Mouse (Mus musculus) left cerebral cortex, postnatal 25 days (tissue): Measurements from ENCODE around the gene Olfr432. TPM values are rescaled to one million over a fixed set of nuclear protein-coding genes. Genes with fewer than 3 reads are reported as not detected.
A peak's percentile ranks its signal among the peaks of the same experiment; 100 is the strongest.
"Not testable (repeated sequence)": the region's sequence is repeated elsewhere in the genome, so short reads cannot be mapped to it uniquely, and the experiment has no call there.

Experiments used
- DNase-seq, 2 experiments: peaks; one replicate each; pipeline ENCODE4 v3.0.0; 2022; ENCODE audit warnings: low spot score in 2 of 2, mixed read lengths in 1 of 2
- intact Hi-C: fragments of 180-260 bp; cut with DNase I; formaldehyde crosslinking; loops from one replicate; pipeline ENCODE4 v1.15.1; 2025
- total RNA-seq, 2 experiments: library from RNA; stranded (reverse); gene quantifications; 2 replicates each; pipeline ENCODE4 v1.2.3; 2021

Gene Olfr432
- not detected for total RNA-seq

DNA sequence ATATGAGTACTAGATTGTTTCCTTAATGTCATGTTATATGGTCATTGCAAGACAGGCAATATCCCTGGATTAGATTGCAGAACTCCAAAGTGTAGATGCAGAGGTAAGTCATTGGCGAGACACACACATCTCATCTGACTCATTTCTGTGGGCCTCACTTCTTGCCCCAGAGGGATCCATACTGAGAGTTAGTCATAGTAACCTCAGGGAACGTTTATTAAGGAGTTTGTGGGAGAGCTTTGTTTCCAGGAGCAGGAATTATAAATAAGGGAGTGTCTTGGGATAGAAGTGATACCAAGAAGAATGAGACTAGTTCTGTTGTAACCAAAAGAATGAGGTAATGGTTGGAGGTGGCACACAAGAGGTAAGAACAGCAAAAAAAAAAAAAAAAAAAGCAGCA is at the start of gene Olfr432:
TSS of gene Olfr432 (plus strand) at position 313 of the 400 bp plus-strand sequence.
- intact Hi-C loops = no loop called here
- DNase-seq = no peak

DNA sequence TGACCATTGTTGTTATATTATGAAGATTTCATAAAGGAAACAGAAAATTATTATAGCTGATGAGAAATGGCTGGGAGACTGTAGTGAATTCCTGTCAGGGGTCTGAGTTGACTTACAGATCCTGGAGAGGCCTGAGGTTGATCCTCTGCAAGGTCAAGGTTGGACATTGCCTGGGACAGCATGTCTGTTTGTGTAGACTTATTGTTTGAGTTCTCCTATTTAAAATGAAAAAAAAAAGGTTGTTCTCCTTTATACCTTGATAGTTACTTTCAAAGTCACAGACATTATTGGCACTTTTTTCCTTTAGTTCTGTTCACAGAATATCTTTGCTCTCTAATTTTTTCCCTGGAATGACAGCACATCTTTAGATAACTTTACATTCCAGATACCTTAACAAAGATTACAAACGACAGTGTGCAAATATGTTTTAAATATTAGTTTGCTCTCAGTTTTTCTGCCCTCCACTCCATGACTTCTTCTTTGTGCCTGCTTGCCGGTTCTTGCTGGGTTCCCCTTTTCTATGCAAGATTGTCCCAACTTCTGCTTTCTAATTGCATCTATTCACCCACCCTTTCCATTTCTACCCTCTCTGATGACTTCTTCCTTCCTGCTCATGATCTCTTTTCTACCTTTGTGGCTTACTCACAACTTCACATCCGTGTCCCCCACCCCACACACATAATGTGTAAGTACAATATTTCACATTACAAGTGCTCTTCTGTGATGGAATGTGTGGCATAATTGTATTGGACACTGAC is 44.5 kb upstream of the Olfr432 start:
- DNase-seq, intact Hi-C loops: not testable (repeated sequence)

DNA sequence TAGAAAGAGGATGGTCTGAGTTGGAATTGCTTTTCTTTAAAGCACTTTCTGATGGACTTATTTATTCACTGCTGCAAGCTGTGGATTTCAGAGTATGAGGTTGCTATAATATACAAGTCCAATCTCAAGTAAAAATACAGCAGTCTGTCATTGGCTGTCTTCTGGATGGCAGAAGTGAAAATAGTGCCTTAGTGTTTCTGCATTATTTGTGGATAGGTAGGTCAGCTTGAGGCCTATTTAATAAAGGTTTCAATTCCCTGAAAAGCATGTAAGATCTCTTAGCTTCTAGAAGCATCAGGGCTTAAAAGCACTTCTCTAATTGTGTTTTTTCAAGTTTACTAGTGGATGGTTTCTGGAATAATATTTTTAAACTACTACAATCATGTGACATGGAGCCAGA is 42.0 kb upstream of the Olfr432 start:
- DNase-seq, intact Hi-C loops: not testable (repeated sequence)

DNA sequence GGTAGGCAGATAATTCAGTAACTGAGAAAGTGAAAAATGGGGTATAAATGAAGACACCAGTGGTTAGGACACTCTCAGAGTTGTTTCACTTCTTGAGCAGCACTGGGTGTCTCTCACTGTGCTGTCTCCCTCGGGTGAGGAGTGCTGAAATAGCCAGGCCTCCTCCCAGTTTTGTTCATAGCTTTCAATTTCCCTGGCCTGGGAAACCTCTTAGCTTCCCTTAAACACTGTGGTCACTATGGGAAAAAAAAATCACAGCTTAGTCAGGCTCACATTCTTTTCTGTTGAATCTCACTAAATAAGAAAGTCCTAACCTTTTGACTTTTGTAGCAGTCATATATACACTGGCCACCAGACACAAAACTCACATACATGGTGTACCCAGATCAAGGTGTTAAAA is 17.3 kb upstream of the Olfr432 start, which contains the start of gene Ifi205:
TSS of gene Ifi205 (minus strand) at position 113 of the 400 bp plus-strand sequence.
- DNase-seq = no peak
- intact Hi-C loops = no loop called here

DNA sequence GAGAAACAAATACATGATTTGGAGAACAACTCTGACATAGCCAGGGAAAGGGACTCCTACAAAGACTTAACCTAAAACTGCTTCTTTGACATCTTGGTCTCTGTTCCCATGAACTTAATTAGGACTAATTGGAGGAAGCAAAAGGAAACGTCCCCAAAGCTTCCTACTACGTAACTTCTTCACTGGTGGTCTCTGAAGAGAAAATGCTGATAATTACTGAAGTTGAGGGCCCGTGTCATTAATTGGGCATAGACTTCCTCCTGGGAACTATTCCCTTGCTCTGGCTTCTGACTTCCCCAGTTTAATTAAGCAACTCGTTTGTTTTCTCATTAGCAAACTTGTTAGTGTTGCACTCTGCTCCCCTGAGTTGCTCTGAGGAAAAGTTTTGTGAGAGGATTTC is 13.2 kb upstream of the Olfr432 start:
- intact Hi-C loops = no loop called here
- no peak for DNase-seq

DNA sequence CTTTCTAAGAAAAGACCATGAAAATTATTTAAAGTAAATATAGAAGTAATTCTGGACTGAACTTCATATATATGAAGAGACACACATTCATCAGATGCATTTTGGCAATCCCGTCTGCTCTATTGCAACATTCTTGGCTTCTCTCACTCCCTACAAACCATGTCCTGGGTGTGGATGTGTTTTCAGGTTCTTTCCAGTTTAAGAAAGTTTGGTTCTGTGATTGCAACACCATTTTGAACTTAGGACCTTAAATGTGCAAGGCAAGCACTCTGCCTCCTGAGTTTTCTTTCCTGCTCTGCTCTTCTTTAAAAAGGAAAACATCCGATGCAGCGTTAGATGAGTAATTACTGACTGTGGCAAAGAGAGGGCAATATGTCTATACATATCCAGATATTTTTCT is 10.5 kb upstream of the Olfr432 start:
- no peak for DNase-seq
- intact Hi-C loops = no loop called here

DNA sequence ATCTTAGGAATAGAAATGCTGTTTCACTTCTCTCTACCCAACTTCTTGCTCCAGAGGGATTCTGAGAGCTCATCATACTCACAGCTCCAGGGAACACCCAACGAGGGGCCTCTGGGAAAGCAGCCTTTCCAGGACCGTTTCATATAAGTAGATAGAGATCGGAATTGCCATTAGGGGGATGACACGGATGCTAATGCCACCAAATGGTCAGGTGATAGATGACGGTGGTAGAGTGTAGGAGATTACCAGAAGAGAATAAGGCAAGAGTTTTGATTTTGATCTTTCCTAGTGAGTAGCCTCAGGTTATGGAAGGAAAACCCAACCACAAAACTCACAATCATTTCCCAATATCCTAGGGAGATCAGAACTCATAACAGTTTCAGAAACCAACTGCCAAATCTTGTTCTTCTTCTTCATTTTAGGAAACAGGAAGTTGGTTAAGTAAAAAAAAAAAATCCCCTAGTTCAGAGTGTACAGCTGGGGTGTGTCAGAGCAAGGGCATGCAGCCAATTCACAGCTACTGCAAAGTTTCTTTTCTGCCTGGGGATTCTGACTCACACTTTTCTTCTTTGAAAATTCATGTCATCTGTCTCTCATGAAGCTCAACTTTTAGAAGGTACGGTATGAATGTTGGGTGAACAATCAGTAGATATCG is 8.4 kb upstream of the Olfr432 start, which contains the start of gene Olfr433:
TSS of gene Olfr433 (plus strand) at position 183 of the 655 bp plus-strand sequence.
- DNase-seq = peak; percentile 3 to 60
- intact Hi-C loops = no loop called here

DNA sequence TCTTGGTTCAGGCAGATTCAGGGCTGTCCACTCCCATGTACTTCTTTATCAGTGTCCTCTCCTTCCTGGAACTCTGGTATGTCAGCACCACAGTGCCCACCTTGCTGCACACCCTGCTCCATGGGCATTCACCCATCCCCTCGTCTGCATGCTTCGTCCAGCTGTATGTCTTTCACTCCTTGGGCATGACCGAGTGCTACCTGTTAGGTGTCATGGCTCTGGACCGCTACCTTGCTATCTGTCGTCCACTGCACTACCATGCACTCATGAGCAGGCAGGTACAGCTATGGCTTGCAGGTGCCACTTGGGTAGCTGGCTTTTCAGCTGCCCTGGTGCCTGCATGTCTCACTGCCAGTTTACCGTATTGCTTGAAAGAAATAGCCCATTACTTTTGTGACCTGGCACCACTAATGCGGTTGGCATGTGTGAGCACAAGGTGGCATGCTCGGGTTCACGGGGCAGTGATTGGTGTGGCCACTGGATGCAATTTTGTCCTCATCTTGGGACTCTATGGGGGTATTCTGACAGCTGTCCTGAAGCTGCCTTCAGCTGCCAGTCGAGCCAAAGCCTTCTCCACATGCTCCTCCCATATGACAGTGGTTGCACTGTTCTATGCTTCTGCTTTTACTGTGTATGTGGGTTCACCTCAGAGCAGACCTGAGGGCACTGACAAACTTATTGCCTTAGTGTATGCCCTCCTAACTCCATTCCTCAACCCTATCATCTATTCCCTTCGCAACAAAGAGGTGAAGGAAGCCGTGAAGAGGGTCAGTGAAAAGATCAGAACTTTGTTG is 6.7 kb upstream of the Olfr432 start:
- DNase-seq, intact Hi-C loops: not testable (repeated sequence)

DNA sequence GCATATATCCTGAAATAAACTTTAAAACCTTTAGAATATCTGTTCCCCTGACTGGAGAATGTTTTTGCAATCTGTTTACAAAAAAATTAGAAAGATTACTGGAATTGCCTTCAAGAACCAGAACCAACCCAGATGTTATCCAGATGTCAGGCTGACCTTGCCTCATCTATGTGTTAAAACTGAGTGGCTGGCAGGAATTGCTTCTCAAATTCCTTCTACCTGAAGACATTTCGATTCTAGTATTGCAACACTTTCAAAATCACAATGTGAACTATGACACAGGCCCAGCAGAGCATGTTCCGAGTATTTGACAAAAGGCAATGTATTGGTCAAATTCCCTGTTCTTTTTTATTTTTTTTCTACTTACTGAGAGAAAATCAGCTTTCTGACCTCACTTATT is 4.6 kb upstream of the Olfr432 start:
- intact Hi-C loops = no loop called here
- DNase-seq = no peak

DNA sequence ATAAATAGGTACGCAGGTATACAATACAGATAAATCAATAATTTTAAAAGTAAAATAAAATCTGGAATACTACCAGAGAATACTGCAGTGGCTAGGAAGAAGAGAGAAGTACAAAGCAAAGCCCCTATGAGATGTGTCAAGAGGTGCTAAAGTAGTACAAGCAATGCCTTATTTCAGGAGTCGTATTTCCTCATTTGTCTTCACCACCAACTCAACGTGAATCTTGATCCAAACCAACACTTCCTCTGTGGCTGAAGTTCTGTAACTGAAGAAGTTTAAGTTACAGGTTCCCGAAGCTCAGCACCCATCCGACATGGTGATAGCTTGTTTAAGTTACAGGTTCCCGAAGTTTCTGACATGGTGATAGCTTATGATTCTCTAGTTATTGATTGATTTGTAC is 778 bp upstream of the Olfr432 start:
- DNase-seq, intact Hi-C loops: not testable (repeated sequence)

DNA sequence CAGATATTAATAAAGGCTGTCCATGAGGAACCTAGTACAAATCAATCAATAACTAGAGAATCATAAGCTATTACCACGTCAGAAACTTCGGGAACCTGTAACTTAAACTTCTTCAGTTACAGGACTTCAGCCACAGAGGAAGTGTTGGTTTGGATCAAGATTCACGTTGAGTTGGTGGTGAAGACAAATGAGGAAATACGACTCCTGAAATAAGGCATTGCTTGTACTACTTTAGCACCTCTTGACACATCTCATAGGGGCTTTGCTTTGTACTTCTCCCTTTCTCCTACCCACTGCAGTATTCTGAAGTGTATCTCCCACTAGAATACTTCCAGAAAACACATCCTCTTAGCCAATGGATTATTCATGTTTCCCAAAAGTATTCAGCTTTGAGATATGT is 352 bp downstream of the Olfr432 start:
- intact Hi-C loops = not testable (repeated sequence)

DNA sequence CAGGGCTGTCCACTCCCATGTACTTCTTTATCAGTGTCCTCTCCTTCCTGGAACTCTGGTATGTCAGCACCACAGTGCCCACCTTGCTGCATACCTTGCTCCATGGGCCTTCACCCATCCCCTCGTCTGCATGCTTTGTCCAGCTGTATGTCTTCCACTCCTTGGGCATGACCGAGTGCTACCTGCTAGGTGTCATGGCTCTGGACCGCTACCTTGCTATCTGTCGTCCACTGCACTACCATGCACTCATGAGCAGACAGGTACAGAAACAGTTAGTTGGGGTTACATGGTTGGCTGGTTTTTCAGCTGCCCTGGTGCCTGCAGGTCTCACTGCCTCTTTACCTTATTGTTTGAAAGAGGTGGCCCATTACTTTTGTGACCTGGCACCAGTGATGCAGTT is 1.5 kb downstream of the Olfr432 start:
- intact Hi-C loops = no loop called here
- DNase-seq = no peak

More for the DNA sequence above, 352 bp downstream of the Olfr432 start:
- not testable (repeated sequence) for DNase-seq

DNA sequence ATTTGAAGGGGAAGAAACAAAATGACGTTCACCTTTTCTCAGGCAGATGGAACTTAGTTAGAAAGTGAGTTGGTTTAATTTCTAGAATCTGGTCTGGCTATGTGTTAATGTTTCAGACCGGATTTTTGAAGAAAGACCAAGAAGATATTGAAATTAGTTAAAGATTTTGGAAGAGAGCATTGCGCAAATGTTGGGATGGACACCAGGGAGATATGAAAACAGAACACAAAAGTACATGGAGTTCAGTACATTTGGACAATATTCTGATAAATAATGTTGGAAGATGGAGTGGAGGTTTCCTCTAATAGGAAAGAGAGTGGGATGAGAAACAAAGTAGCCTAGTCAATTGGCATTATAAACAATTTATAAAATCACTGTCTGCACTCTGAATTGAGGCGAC is 2.5 kb downstream of the Olfr432 start:
- intact Hi-C loops = no loop called here
- DNase-seq = no peak

DNA sequence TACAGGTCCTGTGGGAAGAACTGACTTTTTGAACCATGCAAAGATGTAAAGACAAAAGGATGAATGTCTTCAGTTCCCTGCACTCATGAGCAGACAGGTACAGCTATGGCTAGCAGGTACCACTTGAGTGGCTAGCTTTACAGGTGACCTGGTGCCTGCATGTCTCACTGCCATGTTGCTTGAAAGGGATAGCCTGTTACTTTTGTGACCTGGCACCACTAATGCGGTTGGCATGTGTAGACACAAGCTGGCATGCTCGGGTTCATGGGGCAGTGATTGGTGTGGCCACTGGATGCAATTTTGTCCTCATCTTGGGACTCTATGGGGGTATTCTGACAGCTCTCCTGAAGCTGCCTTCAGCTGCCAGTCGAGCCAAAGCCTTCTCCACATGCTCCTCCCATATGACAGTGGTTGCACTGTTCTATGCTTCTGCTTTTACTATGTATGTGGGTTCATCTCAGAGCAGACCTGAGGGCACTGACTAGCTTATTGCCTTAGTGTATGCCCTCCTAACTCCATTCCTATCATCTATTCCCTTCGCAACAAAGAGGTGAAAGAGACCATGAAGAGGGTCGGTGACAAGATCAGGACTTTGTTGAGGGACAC is 3.0 kb downstream of the Olfr432 start:
- no peak for DNase-seq
- intact Hi-C loops = no loop called here

DNA sequence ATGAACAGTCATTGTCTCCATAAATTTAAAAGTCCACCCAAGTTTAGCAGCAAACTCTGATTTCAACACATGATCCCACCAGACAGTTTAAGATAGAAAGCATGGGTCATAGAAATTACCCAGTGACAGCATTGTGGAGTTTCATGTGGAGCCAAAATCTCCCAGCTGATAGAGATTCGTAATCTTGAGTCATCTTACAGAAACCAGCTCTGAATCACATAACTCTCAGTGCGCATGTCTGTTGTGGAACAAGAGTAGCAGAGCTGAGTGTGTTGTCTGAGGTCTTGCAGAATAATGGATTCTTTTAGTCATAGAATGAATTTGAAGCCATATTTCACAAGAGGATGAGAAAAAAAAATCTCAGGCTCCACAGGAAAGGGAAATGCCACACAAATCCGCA is 4.0 kb downstream of the Olfr432 start:
- DNase-seq = peak in 1 of 2 experiments; percentile 37
- intact Hi-C loops = no loop called here

DNA sequence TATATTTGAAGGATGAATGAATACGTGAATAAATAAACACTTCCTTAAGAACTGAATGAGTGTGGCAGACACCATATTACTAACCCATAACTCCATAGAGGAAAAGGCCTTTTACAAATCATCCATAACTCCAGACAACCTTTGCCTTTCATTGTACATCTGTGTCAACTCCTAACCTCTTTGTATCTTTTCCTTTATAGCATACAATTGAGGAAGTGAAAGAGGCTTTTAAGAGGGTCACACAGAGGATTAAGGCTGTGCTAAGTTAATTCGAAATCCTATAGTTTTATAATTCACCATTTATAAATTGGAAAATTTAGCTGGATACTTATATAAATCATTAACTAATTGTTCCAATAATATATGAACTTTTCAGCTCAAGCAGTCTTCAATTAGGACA is 6.2 kb downstream of the Olfr432 start:
- DNase-seq = no peak
- intact Hi-C loops = no loop called here

DNA sequence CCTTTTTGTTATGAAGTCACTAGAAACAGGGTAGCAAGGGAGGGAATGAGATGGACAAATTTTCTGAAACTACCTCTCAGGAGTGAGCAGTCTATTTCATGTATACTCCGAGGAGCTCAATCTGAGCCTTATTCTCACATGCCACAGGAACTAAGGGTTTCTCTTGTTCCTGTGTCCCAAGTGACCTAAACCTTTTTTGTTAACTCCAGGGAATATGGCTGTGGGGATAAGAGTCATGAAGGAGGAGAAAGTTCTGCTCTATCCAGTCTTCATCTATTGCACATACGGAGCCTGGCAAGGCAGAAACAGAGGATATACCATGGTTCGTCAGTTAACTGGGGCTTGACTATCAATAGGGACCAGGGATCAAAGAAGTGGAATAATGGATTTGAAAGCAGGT is 17.3 kb downstream of the Olfr432 start, which contains the start of gene Olfr430:
TSS of gene Olfr430 (plus strand) at position 301 of the 400 bp plus-strand sequence.
- intact Hi-C loops = no loop called here
- no peak for DNase-seq

DNA sequence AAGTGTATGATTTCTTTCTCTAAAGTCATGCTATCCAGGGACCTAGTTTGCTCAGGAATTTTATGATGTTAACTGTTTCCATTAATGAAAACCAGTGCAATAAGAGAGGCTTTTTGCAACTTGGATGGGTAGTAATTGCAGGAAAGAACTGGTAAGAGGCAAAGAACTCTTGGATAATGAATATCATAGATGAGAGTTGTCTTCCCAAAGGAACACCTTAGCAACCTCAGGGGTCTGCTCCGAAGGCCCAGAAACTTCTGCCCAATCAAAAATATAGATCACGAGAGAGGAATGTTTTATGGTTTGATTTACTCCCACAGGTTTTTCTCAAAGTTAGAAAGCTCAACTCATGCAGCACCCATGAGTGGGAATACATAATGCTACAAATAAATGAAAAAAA is 35.0 kb downstream of the Olfr432 start, which contains the start of gene Olfr429:
TSS of gene Olfr429 (plus strand) at position 301 of the 400 bp plus-strand sequence.
- intact Hi-C loops = no loop called here
- no peak for DNase-seq

DNA sequence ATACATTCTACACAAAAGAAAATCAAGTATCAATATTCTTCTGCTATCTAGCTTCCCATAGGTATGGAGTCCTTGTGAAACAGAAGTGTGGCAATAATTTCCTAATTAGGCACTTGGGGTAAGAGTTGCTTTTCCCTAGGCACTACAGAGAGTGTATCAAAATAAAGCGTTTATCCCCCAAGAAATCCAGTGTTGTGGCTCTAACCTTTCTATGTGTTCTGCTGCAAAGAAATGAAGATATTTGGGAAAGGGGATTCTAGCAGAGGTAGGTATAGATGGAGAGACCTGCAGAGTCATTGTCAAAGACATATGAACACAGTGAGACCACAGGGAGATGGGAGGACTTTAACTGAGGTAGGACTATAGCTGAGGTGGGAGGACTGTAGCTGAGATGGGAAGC is 47.6 kb downstream of the Olfr432 start, which contains the start of gene Olfr427:
TSS of gene Olfr427 (plus strand) at position 301 of the 400 bp plus-strand sequence.
- intact Hi-C loops = no loop called here
- no peak for DNase-seq
